Mouse (Mus musculus) adrenal gland, postnatal 4 days (tissue): ENCODE measurements around the gene Gm45623. TPM values are rescaled to one million over a fixed set of nuclear protein-coding genes. Genes with fewer than 3 reads are reported as not detected.

Experiments used
- DNase-seq, 2 experiments: peaks; one replicate each; pipeline ENCODE4 v3.0.0; 2021 to 2022; ENCODE audit warnings: low spot score in 2 of 2, mixed read lengths in 2 of 2
- total RNA-seq, 2 experiments: library from RNA; stranded (reverse); gene quantifications; 2 replicates each; pipeline ENCODE4 v1.2.3; 2021

Gene Gm45623
- total RNA-seq, 2 experiments from 2014 or later: 0.28 TPM; not detected in 1

DNA sequence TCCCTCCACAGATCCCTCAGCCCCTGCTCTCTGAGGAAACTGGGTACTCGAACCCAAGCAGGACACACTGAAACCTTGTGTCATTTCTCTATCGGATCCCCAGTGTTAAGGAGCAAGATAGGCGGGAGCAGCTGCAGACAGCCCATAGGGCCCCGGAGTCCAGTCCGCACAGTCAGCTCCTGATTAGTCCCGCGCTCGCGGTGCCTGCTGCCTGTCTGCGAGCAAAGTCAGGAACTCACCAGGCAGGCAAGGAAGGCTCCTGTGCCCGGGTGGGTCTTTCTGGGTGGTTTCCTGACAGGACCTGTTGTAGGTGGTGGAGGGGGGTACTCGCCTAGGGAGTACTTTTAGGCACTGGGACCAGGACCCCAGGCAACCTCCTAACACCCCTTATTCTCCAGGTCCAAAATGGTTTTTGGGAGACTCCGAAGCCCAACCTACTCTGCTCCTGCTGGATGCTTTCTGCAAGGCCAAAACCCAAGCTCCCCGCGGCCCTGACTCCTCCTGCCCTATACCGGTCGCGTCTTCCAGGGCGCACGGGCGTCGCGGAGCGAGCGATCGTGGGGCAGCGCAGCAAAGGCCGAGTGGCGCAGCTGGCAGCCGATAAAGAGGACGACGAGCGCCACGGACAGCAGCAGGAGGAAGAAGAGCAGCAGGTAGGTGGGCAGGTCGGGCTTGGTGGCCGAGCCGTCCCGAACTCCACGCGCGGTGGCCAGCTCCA is 994 bp downstream of the Gm45623 start:
- DNase-seq: no peak

GRCm38 (mm10) chr13:56751774-56752173 is 1.9 kb downstream of the Gm45623 start:
- no peak for DNase-seq

GRCm38 (mm10) chr13:56749377-56749776 is 4.2 kb downstream of the Gm45623 start:
- no peak for DNase-seq

DNA sequence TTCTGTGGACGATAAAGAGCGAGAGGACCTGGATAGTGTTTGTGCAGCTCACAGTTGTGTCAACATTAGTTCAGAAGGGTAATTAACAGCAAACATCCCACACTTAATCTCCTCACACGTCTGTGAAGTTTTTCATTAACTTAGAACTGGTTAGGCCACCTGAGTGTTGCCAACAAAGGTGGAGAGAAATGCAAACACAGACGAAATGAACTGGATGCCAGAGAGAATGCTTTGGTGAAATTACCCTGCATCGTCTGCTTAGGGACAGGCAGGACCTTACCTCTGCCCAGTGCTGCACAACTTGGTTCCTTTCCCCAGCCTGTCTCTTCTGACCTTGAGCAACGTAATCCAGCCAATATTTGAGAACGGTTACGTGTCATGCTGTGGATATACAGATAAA is 6.1 kb downstream of the Gm45623 start:
- DNase-seq: no peak

- DNase-seq: no peak
Measured at GRCm38 (mm10) chr13:56746739-56747532, 6.7 kb downstream of the Gm45623 start.

GRCm38 (mm10) chr13:56742325-56742901 is 11.2 kb downstream of the Gm45623 start:
- DNase-seq: no peak

- DNase-seq: no peak
Measured at GRCm38 (mm10) chr13:56741691-56742090, 11.9 kb downstream of the Gm45623 start.

- no peak for DNase-seq
Measured at GRCm38 (mm10) chr13:56740496-56740895, 13.1 kb downstream of the Gm45623 start.

DNA sequence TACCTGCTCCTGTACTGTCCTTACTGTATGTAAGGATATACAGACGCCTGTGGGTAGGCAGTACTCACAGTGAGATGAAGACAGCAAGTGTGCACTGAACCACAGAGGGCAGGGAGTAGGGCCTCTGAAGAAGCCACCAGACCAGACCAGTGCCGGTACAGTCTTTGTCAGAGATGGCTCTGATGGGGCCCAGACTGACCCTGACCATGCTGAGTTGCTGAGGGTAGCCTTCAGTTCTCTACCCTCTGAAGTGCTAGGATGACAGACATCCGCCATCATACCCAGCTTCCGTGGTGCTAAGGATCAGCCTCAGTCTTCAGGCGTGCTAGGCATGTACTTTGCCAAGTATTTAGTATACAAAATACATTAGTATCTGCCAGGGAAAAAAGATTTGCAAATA is 14.1 kb downstream of the Gm45623 start:
- no peak for DNase-seq

DNA sequence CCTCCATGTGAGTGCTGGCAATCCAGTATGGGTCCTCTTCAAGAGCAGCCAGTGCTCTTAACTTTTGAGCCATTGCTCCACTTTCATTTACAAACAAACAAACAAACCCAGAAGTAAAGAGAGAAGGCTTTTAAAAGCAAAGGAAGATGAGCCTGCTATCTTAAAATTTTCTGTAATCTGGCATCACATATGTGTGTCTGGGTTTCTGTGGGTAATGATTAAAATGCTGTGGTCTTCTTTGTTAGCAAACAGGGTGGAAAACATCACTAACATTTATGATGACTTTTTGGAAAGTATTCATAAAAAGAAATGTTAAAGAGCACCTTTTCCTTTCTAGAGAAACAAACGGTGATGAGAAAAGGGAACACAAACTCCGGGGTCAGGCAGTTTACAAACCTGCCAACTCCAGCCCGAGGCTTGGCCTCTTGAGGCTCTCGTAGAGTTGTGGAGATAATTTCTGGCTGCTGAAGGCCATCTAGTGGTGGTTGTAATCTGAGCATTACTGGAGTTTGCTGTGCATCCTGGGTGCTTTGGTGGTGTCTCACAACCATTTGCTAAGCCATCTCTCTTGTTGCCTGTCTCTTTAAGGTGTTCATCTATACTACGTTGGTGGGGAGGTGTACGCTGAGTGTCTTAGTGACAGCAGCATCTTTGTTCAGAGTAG is 18.3 kb downstream of the Gm45623 start:
- no peak for DNase-seq

- no peak for DNase-seq
Measured at GRCm38 (mm10) chr13:56734617-56735016, 19.0 kb downstream of the Gm45623 start.

DNA sequence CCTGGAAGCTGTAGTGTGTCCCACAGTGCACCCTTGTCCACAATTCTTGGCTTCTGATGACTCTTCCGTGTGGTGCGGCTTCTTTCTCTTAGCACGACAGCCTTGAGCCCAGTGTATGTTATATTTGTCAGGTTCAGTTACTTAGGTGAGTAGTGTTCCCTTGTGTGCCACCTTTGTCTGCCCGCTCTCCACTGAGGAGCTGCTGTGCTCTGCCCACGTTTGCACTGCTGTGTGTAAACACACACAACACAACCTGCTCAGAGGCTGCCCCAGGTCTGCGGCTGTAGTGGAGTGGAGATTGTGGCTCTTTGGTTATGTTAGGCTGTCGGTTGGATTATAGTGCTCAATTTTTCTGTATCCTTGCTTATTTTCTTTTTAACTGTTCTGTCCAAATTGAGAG is 24.6 kb downstream of the Gm45623 start:
- no peak for DNase-seq

GRCm38 (mm10) chr13:56726551-56726950 is 27.1 kb downstream of the Gm45623 start:
- no peak for DNase-seq

DNA sequence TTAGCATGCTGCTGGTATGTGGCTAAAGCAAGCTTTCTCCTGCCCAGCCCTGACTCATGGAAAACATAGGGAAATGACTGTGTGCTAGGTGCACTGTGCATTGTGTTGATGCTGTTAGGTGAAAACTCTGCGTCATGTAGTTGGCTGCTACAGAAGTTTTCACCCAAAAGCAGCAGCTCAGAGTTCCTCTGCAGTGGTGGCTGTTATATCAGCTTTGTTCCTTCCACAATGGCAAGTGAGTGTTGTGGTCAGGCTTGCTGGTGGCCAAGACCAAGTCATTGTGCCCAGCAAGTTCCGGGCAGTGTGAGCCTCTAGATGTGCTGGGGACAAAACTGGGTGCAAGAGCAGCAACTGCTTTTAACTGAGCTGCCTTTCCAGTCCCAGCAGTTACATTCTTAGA is 41.4 kb downstream of the Gm45623 start:
- no peak for DNase-seq

- no peak for DNase-seq
Measured at GRCm38 (mm10) chr13:56710620-56711019, 43.0 kb downstream of the Gm45623 start.

GRCm38 (mm10) chr13:56707606-56708005 is 46.0 kb downstream of the Gm45623 start:
- no peak for DNase-seq

- DNase-seq: no peak
Measured at GRCm38 (mm10) chr13:56707111-56707510, 46.5 kb downstream of the Gm45623 start.

GRCm38 (mm10) chr13:56704596-56704995 is 49.0 kb downstream of the Gm45623 start:
- DNase-seq: no peak

GRCm38 (mm10) chr13:56703871-56704321 is 49.7 kb downstream of the Gm45623 start:
- DNase-seq: no peak

GRCm38 (mm10) chr13:56703222-56703870 is 50.3 kb downstream of the Gm45623 start:
- DNase-seq: peak; percentile 36 to 58
